Mouse (Mus musculus) retina, embryonic 14.5 days (tissue): Measurements from ENCODE around the gene Cks1b.
"Not testable (repeated sequence)": the region's sequence is repeated elsewhere in the genome, so short reads cannot be mapped to it uniquely, and the experiment has no call there.

Experiments used
- DNase-seq: peaks from one replicate; pipeline ENCODE4 v3.0.0-alpha.2; 2015; ENCODE audit warnings: low spot score

Cks1b gene

GRCm38 (mm10) chr3:89418170-89418860 lies at the start of gene Cks1b, which contains the start of gene Shc1:
Gene Cks1b, minus strand, starts transcription at chr3:89418383.
Gene Shc1, plus strand, starts transcription at chr3:89418443.
- peak; percentile 97 for DNase-seq

GRCm38 (mm10) chr3:89458965-89459807 lies 41.0 kb upstream of the Cks1b start:
- peak; percentile 90 for DNase-seq

GRCm38 (mm10) chr3:89458372-89458964 lies 40.3 kb upstream of the Cks1b start:
- no peak for DNase-seq

- DNase-seq: peak; percentile 84
These were observed 38.8 kb upstream of the Cks1b start for GRCm38 (mm10) chr3:89456726-89457665.

- no peak for DNase-seq
These were observed 37.7 kb upstream of the Cks1b start for GRCm38 (mm10) chr3:89455786-89456285.

GRCm38 (mm10) chr3:89454401-89455177 lies 36.4 kb upstream of the Cks1b start, which contains the start of gene Pmvk:
Gene Pmvk, plus strand, starts transcription at chr3:89454541.
- no peak for DNase-seq

GRCm38 (mm10) chr3:89451916-89452315 lies 33.7 kb upstream of the Cks1b start:
- no peak for DNase-seq

GRCm38 (mm10) chr3:89449541-89449940 lies 31.4 kb upstream of the Cks1b start:
- peak; percentile 82 for DNase-seq

- DNase-seq: no peak
These were observed 30.7 kb upstream of the Cks1b start for GRCm38 (mm10) chr3:89448720-89449537.

- DNase-seq: no peak
These were observed 22.5 kb upstream of the Cks1b start for GRCm38 (mm10) chr3:89440691-89441090.

- DNase-seq: peak; percentile 60
These were observed 19.1 kb upstream of the Cks1b start for GRCm38 (mm10) chr3:89437269-89437668.

- peak; percentile 84 for DNase-seq
These were observed 18.3 kb upstream of the Cks1b start, which contains the start of gene Pbxip1 for GRCm38 (mm10) chr3:89436176-89437113. Gene Pbxip1, plus strand, starts transcription at chr3:89436706.

- DNase-seq: no peak
These were observed 16.9 kb upstream of the Cks1b start for GRCm38 (mm10) chr3:89435041-89435440.

- DNase-seq: no peak
These were observed 16.3 kb upstream of the Cks1b start for GRCm38 (mm10) chr3:89434532-89434931.

- DNase-seq: no peak
These were observed 14.4 kb upstream of the Cks1b start for GRCm38 (mm10) chr3:89432606-89433005.

GRCm38 (mm10) chr3:89430171-89431159 lies 12.3 kb upstream of the Cks1b start, which contains the start of gene Pygo2:
Gene Pygo2, plus strand, starts transcription at chr3:89430214.
- DNase-seq: peak; percentile 93

- not testable (repeated sequence) for DNase-seq
These were observed 10.8 kb upstream of the Cks1b start for GRCm38 (mm10) chr3:89429021-89429420.
